Mouse (Mus musculus) heart, postnatal 36 days (tissue): ENCODE data around the gene Leap2. TPM values are rescaled to one million over a fixed set of nuclear protein-coding genes. Genes with fewer than 3 reads are reported as not detected.

Source experiments
- DNase-seq, 2 experiments: peaks; one replicate each; pipeline ENCODE4 v3.0.0; 2021 to 2022
- intact Hi-C: fragments of 180-260 bp; cut with DNase I; formaldehyde crosslinking; loops from one replicate; pipeline ENCODE4 v1.15.1; 2025
- total RNA-seq, 2 experiments: library from RNA; stranded (reverse); gene quantifications; 2 replicates each; pipeline ENCODE4 v1.2.3; 2021

Leap2 gene
- not detected for total RNA-seq

GRCm38 (mm10) chr11:53423036-53423435 is at the start of gene Leap2:
TSS of gene Leap2 (minus strand) at chr11:53423170.
- DNase-seq: no peak
- intact Hi-C loops: no loop called here

- no peak for DNase-seq
- intact Hi-C loops: loop anchor here (5.0 kb wide), 2 partner anchors 95 to 110 kb away; partner anchors contain the start of gene Kif3a
Measured at GRCm38 (mm10) chr11:53472709-53473108, 49.7 kb upstream of the Leap2 start.

- intact Hi-C loops: loop anchor here (1.0 to 10.0 kb wide), 7 partner anchors 41 to 385 kb away; partner anchors contain the start of genes Gm12216 and Kif3a
- DNase-seq: peak; percentile 92 to 95
Measured at GRCm38 (mm10) chr11:53469968-53470695, 47.2 kb upstream of the Leap2 start, which contains the start of gene Gm9837. TSS of gene Gm9837 (minus strand) at chr11:53470479.

GRCm38 (mm10) chr11:53469294-53469967 is 46.5 kb upstream of the Leap2 start:
- DNase-seq: no peak
- intact Hi-C loops: loop anchor here (5.0 to 10.0 kb wide), 2 partner anchors 57 to 385 kb away; partner anchors contain the start of gene Gm12216

GRCm38 (mm10) chr11:53466231-53466971 is 43.4 kb upstream of the Leap2 start:
- peak; percentile 80 to 84 for DNase-seq
- intact Hi-C loops: loop anchor here (2.0 to 10.0 kb wide), 3 partner anchors 34 to 388 kb away; partner anchors contain the start of gene Gm12216

- DNase-seq: no peak
- intact Hi-C loops: loop anchor here (10.0 kb wide), 1 partner anchor 391 kb away; the partner anchor contains the start of gene Gm12216
Measured at GRCm38 (mm10) chr11:53463551-53464424, 40.8 kb upstream of the Leap2 start.

- no peak for DNase-seq
Measured at GRCm38 (mm10) chr11:53461727-53462126, 38.8 kb upstream of the Leap2 start.

GRCm38 (mm10) chr11:53460192-53460591 is 37.2 kb upstream of the Leap2 start:
- intact Hi-C loops: loop anchor here (10.0 kb wide), 1 partner anchor 395 kb away; the partner anchor contains the start of gene Gm12216
- no peak for DNase-seq

More at GRCm38 (mm10) chr11:53461727-53462126, 38.8 kb upstream of the Leap2 start:
- intact Hi-C loops: loop anchor here (10.0 kb wide), 1 partner anchor 393 kb away; the partner anchor contains the start of gene Gm12216

GRCm38 (mm10) chr11:53458996-53459395 is 36.0 kb upstream of the Leap2 start:
- intact Hi-C loops: no loop called here
- DNase-seq: no peak

GRCm38 (mm10) chr11:53457372-53457954 is 34.5 kb upstream of the Leap2 start:
- intact Hi-C loops: no loop called here
- DNase-seq: no peak

- peak; percentile 66 for DNase-seq
- intact Hi-C loops: no loop called here
Measured at GRCm38 (mm10) chr11:53456474-53457371, 33.8 kb upstream of the Leap2 start, which contains the start of the genes Gm10447 and Shroom1. TSS of gene Gm10447 (minus strand) at chr11:53457110. TSS of gene Shroom1 (plus strand) at chr11:53457205.

- no peak for DNase-seq
- intact Hi-C loops: no loop called here
Measured at GRCm38 (mm10) chr11:53453031-53453430, 30.1 kb upstream of the Leap2 start.

GRCm38 (mm10) chr11:53452396-53452795 is 29.4 kb upstream of the Leap2 start:
- DNase-seq: no peak
- intact Hi-C loops: no loop called here

- no peak for DNase-seq
- intact Hi-C loops: no loop called here
Measured at GRCm38 (mm10) chr11:53451361-53451760, 28.4 kb upstream of the Leap2 start.

GRCm38 (mm10) chr11:53450070-53450705 is 27.2 kb upstream of the Leap2 start:
- DNase-seq: no peak
- intact Hi-C loops: no loop called here

GRCm38 (mm10) chr11:53448529-53448928 is 25.6 kb upstream of the Leap2 start:
- DNase-seq: peak; percentile 68 to 72
- intact Hi-C loops: no loop called here

GRCm38 (mm10) chr11:53447996-53448395 is 25.0 kb upstream of the Leap2 start:
- intact Hi-C loops: no loop called here
- DNase-seq: no peak

- intact Hi-C loops: no loop called here
- no peak for DNase-seq
Measured at GRCm38 (mm10) chr11:53446183-53446582, 23.2 kb upstream of the Leap2 start.
